Mouse (Mus musculus): ENCODE data around the gene Faf2. TPM values are rescaled to one million over a fixed set of nuclear protein-coding genes. Genes with fewer than 3 reads are reported as not detected.
"Not testable (repeated sequence)": the region's sequence is repeated elsewhere in the genome, so short reads cannot be mapped to it uniquely, and the experiment has no call there.

Faf2 gene
- polyA plus RNA-seq, 2 experiments from 2014 or later = 80.6 to 89.1 TPM

DNA sequence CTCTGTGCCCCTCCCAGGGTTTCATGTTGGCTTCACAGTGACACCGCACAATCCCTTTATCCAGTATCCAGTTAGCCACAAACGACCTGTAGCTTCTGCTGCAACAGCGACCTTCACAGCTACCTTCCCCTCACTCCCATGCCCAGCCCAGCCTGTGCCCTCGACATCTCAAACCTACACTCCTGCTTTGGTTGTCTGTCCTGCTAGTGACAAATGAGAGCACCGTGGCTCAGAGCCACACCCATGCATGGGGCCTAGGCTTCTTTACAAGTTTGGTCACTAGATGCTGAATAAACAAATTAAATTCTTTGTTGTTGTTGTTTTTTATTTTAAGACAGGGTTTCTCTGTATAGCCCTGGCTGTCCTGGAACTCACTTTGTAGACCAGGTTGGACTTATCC, 14.4 kb upstream of the Faf2 start:
- ATAC-seq = no peak

DNA sequence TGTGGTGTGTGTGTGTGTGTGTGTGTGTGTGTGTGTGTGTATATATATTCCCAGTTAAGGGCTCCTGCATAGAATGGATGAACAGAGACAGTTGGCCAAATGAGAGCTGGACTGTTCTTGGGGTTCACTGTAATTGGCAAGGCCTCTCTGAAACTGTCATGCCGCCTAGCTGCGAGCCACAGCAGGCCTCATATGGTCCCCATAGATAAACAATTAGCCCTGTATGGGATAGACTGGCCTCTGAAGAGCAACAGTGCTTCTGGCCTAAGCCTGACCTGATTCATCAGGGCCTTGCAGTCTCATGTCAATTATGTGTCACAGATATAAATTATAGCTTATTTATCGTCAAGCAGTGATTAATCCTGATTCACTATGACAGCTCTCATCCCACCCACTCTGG, 13.6 kb upstream of the Faf2 start:
- no peak for ATAC-seq

- ATAC-seq = no peak
Observed at GRCm38 (mm10) chr13:54608666-54609065, 12.9 kb upstream of the Faf2 start.

DNA sequence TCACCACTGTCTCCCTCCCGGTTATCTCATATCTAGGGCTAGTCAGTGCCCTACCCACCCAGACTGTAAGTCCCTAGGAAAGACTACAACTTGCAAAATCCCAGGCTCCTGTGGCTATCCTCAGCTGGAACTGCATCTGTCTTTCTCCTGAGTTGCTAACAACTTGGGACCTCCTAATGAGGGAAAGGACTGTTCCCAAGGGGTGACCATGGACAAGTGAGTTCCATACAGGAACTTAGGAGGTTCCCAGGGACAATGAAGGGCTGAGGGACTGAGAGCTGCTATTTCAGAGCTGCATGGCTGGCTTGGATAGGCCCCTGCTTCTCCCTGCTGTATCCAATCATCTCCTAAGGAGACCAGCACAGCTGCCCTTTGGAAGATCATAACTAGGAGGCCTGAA, 12.3 kb upstream of the Faf2 start:
- no peak for ATAC-seq

GRCm38 (mm10) chr13:54610613-54610971, 11.0 kb upstream of the Faf2 start:
- ATAC-seq = no peak

- peak; percentile 79 for ATAC-seq
Observed at GRCm38 (mm10) chr13:54610972-54611754, 10.4 kb upstream of the Faf2 start, which contains the start of gene Cltb. TSS of gene Cltb (minus strand) at chr13:54611344.

DNA sequence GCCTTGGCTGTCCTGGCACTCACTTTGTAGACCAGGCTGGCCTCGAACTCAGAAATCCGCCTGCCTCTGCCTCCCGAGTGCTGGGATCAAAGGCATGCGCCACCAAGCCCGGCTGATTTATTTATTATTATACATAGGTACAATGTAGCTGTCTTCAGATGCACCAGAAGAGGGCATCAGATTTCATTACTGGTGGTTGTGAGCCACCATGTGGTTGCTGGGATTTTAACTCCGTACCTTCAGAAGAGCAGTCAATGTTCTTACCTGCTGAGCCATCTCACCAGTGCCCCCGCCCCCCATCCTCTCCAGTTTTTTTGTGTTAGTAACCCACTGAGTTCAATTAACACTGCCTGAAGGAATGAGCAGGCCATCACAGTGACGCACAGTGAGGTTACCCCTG, 8.4 kb upstream of the Faf2 start:
- not testable (repeated sequence) for ATAC-seq

DNA sequence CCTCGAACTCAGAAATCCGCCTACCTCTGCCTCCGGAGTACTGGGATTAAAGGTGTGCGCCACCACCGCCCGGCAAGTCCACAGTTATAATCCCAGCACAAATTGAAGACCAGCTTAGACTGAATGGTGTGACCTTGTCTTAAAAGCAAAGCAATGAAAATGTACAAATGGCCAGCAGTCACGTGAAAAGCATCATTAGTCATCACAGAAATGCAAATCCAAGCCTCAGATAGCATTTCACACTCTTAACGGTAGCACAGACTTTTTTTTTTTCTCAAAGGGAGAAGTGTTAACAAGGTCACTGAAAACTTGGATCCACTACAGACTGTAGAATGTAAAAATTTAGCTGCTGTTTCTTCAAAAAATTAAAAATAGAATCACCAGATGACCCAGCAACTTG, 5.3 kb upstream of the Faf2 start:
- no peak for ATAC-seq

- no peak for ATAC-seq
Observed at GRCm38 (mm10) chr13:54616998-54617397, 4.6 kb upstream of the Faf2 start.

DNA sequence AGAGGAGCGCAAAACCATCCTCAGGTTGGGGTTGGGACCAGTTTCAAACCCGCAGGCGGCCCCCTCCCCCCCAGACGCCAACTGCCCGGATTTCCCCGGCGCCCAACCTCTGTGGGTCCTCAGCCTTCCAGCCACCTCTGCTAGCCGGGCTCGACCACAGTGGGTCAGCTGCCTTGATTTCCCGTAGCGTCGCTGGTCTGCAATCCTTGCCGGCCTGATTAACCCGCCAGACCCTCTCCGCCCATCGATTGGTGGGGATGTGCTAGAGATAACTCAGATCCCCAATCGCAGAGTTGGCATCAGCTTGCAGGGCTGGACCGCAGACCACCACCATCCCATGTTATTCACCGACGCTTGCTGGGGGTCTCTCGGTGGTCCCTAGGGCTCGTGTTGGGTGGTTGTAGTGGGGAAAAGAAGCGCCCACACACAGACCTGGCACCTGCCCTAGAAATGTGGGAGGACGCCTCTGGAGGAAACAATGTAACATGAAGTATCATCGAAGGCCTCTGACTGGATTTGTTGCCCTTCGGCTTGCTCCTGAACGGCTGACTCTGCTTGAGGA, 457 bp downstream of the Faf2 start:
- peak; percentile 36 for ATAC-seq

GRCm38 (mm10) chr13:54629128-54629527, 7.5 kb downstream of the Faf2 start:
- no peak for ATAC-seq

- ATAC-seq = no peak
Observed at GRCm38 (mm10) chr13:54632731-54633277, 11.2 kb downstream of the Faf2 start.

DNA sequence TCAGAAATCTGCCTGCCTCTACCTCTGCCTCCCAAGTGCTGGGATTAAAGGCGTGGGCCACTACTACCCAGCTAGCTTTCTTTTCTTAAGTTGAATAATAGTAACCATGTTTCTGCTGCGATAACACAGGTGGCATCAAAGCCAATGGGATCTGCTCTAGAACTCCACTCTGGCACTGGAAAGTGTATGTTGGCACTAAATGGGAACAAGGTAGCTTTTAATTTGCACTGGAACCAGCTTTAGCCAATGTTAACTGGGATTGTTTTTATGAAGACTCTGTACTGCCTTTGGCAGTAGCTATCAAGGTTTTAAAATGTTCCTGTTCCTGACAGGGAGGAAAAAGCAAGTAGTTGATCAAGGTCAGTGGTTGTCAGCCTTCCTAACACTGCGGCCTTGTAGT, 13.4 kb downstream of the Faf2 start:
- no peak for ATAC-seq

DNA sequence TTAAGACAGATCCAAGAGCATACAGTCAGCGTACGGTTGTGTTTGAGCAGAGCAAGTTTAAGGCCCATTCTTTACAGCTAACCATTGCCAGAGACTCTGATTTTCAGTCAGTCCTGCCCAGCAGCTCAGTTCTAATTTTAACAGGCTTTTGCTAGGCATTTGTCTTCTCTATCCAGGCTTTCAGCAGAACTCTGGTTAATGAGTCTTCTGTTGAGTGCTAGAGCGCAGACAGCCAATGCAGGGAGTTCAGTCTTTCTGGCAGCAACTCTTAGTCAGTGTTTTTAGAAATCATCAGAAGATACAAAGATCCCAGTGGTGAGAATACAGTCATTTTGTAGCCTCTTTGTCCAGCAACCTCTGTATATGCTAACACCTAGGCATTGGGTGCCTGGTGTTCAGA, 28.9 kb downstream of the Faf2 start:
- ATAC-seq = no peak

GRCm38 (mm10) chr13:54660877-54661276, 39.3 kb downstream of the Faf2 start:
- ATAC-seq = no peak

DNA sequence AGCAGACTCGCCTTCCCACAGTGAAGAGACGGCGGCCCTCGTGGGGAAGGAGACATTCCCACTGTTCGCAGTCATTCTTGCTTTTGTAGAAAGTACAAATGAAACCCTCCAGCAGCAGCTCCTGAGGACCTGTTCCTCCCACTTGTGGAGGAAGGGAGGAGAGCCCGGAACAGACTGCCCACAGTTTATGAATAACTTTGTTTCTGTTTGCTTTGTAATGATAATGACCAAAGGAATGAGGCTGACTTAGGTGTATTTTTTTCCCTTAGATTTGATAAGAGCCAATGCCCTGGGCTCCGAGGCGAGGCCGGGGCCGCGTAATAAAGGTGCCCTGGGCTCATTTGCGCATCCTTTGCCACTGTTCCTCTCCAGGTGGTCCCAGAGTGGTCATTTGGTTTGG, 39.8 kb downstream of the Faf2 start:
- no peak for ATAC-seq

DNA sequence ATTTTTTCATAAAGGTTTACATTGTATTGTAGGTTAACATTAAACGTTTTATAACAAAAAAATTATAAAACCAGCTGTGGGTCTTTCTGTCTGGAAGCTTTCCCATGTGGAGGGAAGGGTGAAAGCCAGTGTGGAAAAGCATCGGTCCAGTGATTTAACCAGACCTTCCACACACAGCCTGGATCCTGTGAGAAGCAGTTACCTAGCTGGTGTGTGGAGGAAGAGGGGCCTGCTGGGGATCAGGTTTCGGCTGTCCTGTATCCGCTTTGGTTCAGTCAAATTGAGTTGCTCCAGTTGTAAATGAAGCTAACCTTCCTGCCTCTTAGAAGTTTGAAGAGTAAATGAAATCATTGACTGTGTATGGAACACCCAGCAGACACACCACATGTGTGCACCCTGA, 42.4 kb downstream of the Faf2 start:
- no peak for ATAC-seq

DNA sequence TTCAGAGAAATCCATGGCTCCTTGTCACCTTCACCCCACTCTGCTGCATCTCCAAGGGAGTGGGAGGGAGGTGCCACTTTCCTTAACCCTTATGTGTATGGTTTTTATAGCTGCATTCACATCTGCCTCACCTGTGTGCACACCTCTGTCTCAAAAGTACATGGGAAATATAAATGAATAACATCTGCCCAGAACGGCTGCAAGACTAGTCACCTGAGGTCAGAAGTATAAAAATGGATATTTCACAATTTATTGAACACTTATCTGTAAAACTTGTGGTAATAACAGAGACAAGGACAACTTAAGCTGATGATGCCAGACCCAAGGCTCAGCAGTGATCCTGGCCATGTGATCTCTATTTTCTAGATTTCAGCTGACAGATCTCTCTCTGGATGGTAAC, 42.9 kb downstream of the Faf2 start:
- no peak for ATAC-seq

DNA sequence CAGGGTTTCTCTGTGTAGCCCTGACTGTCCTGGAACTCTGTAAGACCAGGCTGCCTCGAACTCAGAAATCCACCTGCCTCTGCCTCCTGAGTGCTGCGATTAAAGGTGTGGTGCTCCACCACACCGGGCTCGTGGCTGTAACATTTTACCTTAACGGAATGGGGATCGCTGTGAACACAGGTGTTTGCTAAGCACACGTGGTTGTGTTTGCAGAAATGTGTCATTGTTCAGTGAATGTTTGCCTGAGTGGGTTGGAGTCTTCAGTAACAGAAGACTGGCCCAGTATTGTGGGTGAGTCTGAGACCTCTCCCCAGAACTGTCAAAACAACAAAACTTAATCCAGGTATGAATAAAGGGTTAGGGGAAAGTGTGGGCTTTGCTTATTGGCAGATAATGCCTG, 43.5 kb downstream of the Faf2 start:
- ATAC-seq = no peak

- ATAC-seq = no peak
Observed at GRCm38 (mm10) chr13:54670491-54670890, 48.9 kb downstream of the Faf2 start.

GRCm38 (mm10) chr13:54675895-54676590, 54.5 kb downstream of the Faf2 start:
- ATAC-seq = no peak

DNA sequence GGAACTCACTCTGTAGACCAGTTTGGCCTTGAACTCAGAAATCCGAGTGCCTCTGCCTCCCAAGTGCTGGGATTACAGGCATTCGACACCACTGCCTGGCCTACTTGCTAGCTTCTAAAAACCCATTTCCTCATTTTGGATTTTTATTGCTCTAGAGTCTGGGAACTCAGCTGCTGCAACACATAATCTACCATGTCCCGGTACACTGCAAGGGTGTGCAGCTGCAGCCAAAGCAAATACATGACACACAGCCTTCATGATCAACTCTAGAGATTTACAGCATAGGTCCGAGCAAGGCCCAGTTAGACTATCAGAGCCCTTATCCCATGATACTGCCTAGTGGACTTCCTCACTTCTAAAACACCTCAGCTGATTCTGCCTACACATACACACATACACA, 56.7 kb downstream of the Faf2 start:
- ATAC-seq = no peak

DNA sequence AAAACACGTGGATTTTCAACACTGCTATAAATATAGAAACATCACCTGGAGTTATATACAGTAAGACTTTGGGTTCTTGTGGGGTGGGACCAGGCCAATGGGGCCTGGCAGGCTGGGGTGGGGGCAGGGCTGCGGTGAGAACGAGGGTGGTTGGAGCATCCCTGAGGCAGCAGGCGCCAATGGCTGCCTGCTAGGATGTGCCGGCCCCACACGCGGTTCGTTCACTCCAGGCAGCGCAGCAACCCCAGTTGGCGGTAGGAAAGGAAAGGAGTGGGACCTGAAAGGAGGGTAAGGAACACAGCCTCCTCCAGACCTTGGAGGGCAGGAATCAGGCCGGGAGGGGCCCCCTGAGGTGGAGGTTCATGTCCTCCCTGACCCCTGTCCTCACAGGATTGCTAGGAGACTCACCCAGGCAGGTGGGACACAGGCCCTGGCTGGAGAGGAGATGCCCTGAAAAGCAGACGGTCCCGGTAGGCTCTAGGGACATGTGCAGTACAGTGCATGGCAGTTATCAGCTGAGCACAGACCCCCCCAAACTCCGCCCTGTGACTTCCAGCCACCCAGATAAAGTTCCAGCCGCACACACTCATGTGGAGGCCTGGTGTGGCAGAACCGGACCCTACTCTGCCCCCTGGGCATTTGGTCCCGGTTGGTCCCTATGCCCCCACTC, 58.7 kb downstream of the Faf2 start:
- ATAC-seq = no peak
